Mouse (Mus musculus) forebrain, embryonic 13.5 days (tissue): Measurements from ENCODE around the gene Rrp7a. TPM values are rescaled to one million over a fixed set of nuclear protein-coding genes. Genes with fewer than 3 reads are reported as not detected.
"Not testable (repeated sequence)": the region's sequence is repeated elsewhere in the genome, so short reads cannot be mapped to it uniquely, and the experiment has no call there.

ENCODE experiments used
- ATAC-seq: fragments of 200-750 bp; cut with Nextera tagmentation; 2 replicates; pipeline ENCODE4 v1.8.0; 2017
- H3K27ac ChIP-seq: fragments of 300-500 bp; sonication (generic); 2 replicates; pipeline ENCODE4 v1.5.1; 2015; ENCODE audit warnings: inconsistent platforms, mild to moderate bottlenecking, moderate library complexity
- H3K27me3 ChIP-seq: fragments of 300-500 bp; sonication (generic); 2 replicates; pipeline ENCODE4 v1.6.1; 2015; ENCODE audit warnings: mild to moderate bottlenecking, inconsistent platforms
- H3K36me3 ChIP-seq: fragments of 300-500 bp; sonication (generic); 2 replicates; pipeline ENCODE4 v1.6.1; 2015; ENCODE audit warnings: mild to moderate bottlenecking, inconsistent platforms; ENCODE audit not compliant: poor library complexity, severe bottlenecking
- H3K4me1 ChIP-seq: fragments of 300-500 bp; sonication (generic); 2 replicates; pipeline ENCODE4 v1.6.1; 2015; ENCODE audit warnings: inconsistent platforms
- H3K4me2 ChIP-seq: fragments of 300-500 bp; sonication (generic); 2 replicates; pipeline ENCODE4 v1.6.1; 2015; ENCODE audit warnings: inconsistent platforms, mild to moderate bottlenecking, moderate library complexity
- H3K4me3 ChIP-seq: fragments of 300-500 bp; sonication (generic); 2 replicates; pipeline ENCODE4 v1.5.1; 2015; ENCODE audit warnings: mild to moderate bottlenecking, inconsistent platforms
- H3K9ac ChIP-seq: fragments of 300-500 bp; sonication (generic); 2 replicates; pipeline ENCODE4 v1.6.1; 2015; ENCODE audit warnings: mild to moderate bottlenecking, inconsistent platforms
- H3K9me3 ChIP-seq: fragments of 300-500 bp; sonication (generic); replicated peaks from 2 replicates; pipeline ENCODE4 v1.6.1; 2016; ENCODE audit warnings: inconsistent platforms
- WGBS: fragments of 180-500 bp; shearing (Covaris S2); methylation state at CpG from one replicate; pipeline ENCODE4 v1.1.7; 2015; 5-methylcytosine and 5-hydroxymethylcytosine counted together
- polyA plus RNA-seq: library from polyadenylated mRNA; unstranded; fragments of >200 nt; fragmentation: Nextera tagmentation; extraction: Ambion mirVana; gene quantifications from 2 replicates; pipeline ENCODE4 v1.2.1, GENCODE M21; 2015

The Rrp7a gene
- polyA plus RNA-seq, 1 experiment from 2014 or later: 64.2 TPM

DNA sequence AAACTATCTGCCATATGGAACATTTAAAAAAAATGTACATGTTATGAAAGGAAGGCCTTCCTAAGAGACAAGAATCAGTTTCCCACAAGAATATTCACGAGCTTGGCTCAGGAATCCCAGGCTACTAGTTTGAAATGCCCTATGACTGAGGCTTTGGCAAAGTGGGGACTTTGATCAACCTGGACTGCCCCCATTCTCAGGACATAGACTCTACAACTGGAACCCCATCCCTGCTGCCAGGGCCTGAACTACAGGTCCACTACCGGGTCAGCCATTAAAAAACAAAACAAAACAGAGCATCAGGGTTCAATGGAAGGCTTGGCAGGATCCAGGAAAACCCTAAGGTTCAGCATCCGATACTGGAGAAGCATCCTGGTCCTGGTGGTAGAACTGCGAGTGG lies 28.1 kb upstream of the Rrp7a start:
- Histone ChIP-seq H3K27me3 (no peaks in the 10 kb centered on the region), H3K27ac (no peak overlapping the region), H3K9me3 (no peaks in the 10 kb centered on the region), H3K4me1 (peaks cover 21% of the 10 kb centered on the region), H3K4me3 (no peak overlapping the region), H3K4me2 (no peak overlapping the region), H3K9ac (no peak overlapping the region), H3K36me3 (peaks cover 33% of the 10 kb centered on the region)
- whole genome bisulfite sequencing: 90% methylated on average over 4 of the region's 4 CpGs
- no peak for ATAC-seq

DNA sequence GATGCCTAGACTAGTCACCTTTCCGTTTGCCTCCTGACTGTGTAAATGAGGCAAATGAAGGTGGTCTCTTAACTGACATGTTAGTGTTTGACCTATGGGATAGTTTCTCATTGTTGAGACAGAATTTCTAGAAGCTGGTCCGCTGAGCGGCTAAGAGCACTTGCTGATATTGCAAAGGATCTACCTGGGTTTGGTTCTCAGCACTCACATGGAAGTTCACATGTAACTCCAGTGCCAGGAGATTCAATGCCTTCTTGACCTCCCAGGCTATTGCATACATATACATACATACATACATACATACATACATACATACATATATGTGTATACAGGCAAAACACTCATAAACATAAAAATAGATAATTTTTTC lies 27.5 kb upstream of the Rrp7a start:
- H3K36me3 ChIP-seq: peaks cover 34% of the 10 kb centered on the region
- peaks cover 21% of the 10 kb centered on the region for H3K4me1 ChIP-seq
- peak overlapping the region; percentile 95 for H3K4me2 ChIP-seq
- ATAC-seq: no peak
- H3K9me3 ChIP-seq: no peaks in the 10 kb centered on the region
- WGBS: 34% methylated on average over 3 of the region's 3 CpGs
- H3K9ac ChIP-seq: peak overlapping the region; percentile 93
- H3K27me3 ChIP-seq: no peaks in the 10 kb centered on the region
- peak overlapping the region; percentile 97 for H3K27ac ChIP-seq
- H3K4me3 ChIP-seq: peak overlapping the region; percentile 87

DNA sequence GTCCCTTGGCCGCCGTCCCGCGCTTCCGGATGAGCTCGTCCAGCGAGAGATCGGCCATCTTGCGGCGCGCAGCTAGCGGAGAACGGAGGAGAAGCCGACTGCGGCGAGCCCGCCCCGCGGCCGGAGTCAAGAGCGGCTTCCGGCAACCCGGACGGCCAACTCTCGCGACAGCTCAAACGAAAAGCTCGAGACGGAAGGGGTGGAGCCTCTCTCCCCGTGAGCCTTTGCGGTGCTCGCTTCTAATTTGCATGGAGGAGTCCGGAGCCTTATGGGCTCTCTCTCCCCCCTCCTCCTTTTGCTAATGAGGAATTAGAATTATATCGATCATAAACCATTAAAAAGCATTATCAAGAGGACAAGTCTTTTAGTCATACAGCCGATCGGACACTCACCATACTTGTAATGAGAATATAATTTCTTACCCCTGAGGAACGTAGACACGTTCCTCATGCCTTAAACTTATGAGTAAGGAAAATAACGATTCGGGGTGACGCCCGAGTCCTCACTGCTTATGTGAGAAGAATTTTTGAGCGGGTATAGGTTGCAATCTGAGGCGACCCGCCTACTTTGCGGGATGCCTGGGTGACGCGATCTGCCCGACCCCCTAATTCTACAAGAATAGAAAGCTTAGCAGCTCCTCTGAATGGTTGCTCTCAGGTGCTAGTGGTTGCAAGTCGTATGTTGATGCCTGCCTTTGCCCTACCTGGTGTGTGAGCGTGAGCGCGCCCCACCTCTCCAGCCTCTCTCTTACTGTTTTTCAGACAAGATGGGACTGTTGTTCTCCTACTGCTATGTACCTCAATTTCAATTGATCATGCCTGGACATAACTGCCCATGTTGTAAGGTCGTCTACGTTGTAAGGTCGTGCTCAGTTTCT lies 26.8 kb upstream of the Rrp7a start, which contains the start of gene Poldip3:
Poldip3 (minus strand) TSS at position 189 of the 877 bp plus-strand sequence.
- no peaks in the 10 kb centered on the region for H3K9me3 ChIP-seq
- H3K4me3 ChIP-seq: peak within 1 kb of the TSS; percentile 87
- H3K9ac ChIP-seq: peak within 1 kb of the TSS; percentile 93
- peak within 1 kb of the TSS; percentile 95 for H3K4me2 ChIP-seq
- peaks cover 33% of the 10 kb centered on the region for H3K36me3 ChIP-seq
- H3K27ac ChIP-seq: peak within 1 kb of the TSS; percentile 97
- no peaks in the 10 kb centered on the region for H3K27me3 ChIP-seq
- under 1% methylated on average over 56 of the region's 56 CpGs for WGBS
- ATAC-seq: peak; percentile 95
- H3K4me1 ChIP-seq: peaks cover 21% of the 10 kb centered on the region

DNA sequence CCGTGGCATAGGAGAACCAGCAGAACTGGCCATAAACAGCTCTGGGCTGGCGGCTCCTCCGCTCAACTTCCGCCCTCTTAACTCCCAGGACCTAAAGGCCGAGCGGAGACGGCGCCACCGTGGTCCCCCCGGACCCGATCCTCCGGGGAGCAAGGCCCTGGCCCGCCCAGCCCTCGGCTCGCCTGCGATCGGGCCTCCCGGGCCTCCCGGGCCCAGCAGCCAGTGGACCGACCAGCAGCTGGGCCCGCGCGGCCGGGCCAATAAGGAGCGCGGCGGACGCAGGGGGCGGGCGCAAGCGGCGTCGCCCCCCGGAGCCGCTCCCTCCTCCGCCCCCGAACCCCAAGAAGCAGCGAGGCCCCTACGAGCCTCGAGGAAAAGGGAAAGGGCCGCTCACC lies 26.2 kb upstream of the Rrp7a start:
- Histone ChIP-seq H3K27me3 (no peaks in the 10 kb centered on the region), H3K9ac (peak overlapping the region; percentile 93), H3K27ac (peak overlapping the region; percentile 97), H3K4me3 (peak overlapping the region; percentile 87), H3K4me2 (peak overlapping the region; percentile 95), H3K4me1 (peaks cover 21% of the 10 kb centered on the region), H3K9me3 (no peaks in the 10 kb centered on the region), H3K36me3 (peaks cover 33% of the 10 kb centered on the region)
- peak; percentile 79 for ATAC-seq
- WGBS: 0% methylated on average over 18 of the region's 41 CpGs

DNA sequence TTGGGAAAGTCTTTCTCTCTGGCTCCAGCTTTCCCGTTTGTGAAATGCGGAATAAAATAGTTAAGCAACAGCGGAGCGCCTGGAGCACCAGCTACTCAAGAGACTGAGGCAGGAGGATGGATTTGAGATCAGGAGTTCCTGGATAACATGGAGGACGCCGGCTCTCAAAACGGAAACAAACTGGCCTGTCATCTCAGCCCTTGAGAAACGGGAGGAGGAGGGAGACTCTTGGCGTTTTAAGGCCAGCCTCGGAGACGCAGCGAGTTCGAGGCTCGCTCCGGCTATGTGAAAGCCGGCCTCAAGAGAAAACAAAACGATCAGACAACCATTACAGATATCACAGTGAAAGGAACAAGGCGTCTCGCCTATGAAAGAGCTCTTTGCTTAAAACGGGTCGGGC lies 25.8 kb upstream of the Rrp7a start:
- Histone ChIP-seq H3K27ac (peak overlapping the region; percentile 97), H3K4me3 (peak overlapping the region; percentile 87), H3K36me3 (peaks cover 29% of the 10 kb centered on the region), H3K4me2 (peak overlapping the region; percentile 95), H3K27me3 (no peaks in the 10 kb centered on the region), H3K9ac (peak overlapping the region; percentile 93), H3K4me1 (peaks cover 23% of the 10 kb centered on the region), H3K9me3 (no peaks in the 10 kb centered on the region)
- ATAC-seq: no peak
- 3% methylated on average over 21 of the region's 21 CpGs for WGBS

DNA sequence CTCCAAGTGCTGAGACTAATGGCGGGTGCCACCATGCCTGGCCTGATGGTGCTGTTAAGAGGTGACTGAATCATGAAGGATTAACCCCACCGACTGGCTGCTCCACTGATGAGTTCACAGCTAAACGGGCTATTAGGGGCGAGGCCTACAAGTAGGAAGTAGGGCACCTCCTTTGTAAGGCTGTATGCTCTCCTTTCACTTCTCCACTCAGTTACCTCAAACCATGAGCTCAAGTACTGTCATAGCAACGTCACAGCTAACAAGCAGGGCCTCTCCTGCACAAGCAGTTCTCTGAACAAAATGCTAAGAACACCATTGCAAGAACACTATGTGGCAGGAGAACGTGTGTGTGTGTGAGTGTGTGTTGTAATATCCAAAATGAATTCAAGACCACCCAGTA lies 22.9 kb upstream of the Rrp7a start:
- no peaks in the 10 kb centered on the region for H3K9me3 ChIP-seq
- no peak overlapping the region for H3K4me2 ChIP-seq
- no peak overlapping the region for H3K27ac ChIP-seq
- ATAC-seq: no peak
- H3K4me3 ChIP-seq: no peak overlapping the region
- peaks cover 25% of the 10 kb centered on the region for H3K36me3 ChIP-seq
- H3K4me1 ChIP-seq: peaks cover 36% of the 10 kb centered on the region
- WGBS: 91% methylated on average over 6 of the region's 6 CpGs
- no peaks in the 10 kb centered on the region for H3K27me3 ChIP-seq
- no peak overlapping the region for H3K9ac ChIP-seq

DNA sequence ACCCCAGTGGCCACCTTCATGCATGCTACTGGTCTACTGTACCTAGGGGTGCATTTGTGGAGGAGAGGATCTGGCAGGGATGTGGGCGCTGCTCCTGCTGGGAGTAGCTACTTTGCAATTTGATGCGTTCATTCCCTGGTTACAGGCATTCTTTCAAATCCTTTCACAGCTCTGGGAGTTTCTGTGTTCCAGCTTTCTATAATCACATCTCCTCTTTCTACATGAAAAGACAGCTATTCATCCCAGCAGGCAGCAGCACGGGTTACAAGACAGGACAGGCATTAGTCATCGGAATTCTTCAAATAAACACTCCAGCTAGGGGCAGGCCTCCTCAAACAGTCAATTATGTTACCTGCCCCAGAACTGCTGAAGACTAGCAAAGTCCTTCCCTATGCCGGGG lies 20.3 kb upstream of the Rrp7a start:
- WGBS: 28% methylated on average over 5 of the region's 5 CpGs
- H3K4me1 ChIP-seq: peaks cover 25% of the 10 kb centered on the region
- H3K4me2 ChIP-seq: peak overlapping the region; percentile 22; the same call in 1 of the 2 replicates
- no peaks in the 10 kb centered on the region for H3K9me3 ChIP-seq
- H3K4me3 ChIP-seq: no peak overlapping the region
- H3K27me3 ChIP-seq: no peaks in the 10 kb centered on the region
- no peak overlapping the region for H3K9ac ChIP-seq
- peak overlapping the region; percentile 35; the same call in 1 of the 2 replicates for H3K27ac ChIP-seq
- H3K36me3 ChIP-seq: peaks cover 34% of the 10 kb centered on the region
- ATAC-seq: no peak

DNA sequence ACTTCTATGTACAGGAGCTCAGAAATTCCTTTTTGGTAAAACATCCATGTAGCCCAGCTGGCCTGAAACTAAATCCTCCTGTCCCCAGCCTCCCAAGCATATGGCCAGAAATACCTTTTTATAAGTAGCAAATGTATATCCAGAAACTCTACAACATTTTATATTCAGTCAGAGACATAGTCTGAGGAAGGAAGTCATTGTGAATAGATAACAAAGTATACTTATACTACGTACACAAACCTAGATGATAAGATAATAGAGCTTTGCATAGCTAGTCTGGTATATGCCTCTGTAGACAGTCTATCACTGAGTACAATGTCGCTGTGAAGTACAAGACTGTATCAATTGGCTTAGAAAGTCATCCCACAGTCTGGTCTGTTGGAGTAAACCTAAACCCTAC lies 13.1 kb upstream of the Rrp7a start:
- Histone ChIP-seq H3K9me3 (no peaks in the 10 kb centered on the region), H3K27ac (no peak overlapping the region), H3K36me3 (peaks cover 79% of the 10 kb centered on the region), H3K27me3 (no peaks in the 10 kb centered on the region), H3K4me2 (no peak overlapping the region), H3K9ac (no peak overlapping the region), H3K4me1 (no peaks in the 10 kb centered on the region), H3K4me3 (no peak overlapping the region)
- 92% methylated on average over 2 of the region's 2 CpGs for WGBS
- no peak for ATAC-seq

DNA sequence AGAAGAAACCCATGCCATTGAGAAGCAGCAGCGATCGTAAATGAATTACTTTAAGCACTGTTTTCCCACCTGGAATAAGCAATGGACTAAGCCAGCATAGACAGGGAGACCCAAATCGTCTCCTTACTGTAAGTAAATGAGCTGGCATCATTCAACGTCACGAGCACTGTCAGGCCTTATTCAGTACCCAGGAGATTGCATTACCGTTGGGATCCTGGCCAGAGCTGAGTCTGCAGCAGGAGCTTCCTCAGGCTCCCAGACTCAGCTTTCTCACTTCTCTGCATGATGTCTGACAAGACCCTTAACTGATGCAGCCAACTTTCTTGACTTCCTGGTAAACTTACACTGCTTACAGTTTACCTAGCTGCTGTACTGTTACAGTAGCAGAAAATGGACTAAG lies 12.1 kb upstream of the Rrp7a start:
- Histone ChIP-seq H3K9ac (no peak overlapping the region), H3K4me1 (no peaks in the 10 kb centered on the region), H3K9me3 (no peaks in the 10 kb centered on the region), H3K4me2 (no peak overlapping the region), H3K4me3 (no peak overlapping the region), H3K27ac (no peak overlapping the region), H3K36me3 (peaks cover 89% of the 10 kb centered on the region), H3K27me3 (no peaks in the 10 kb centered on the region)
- no peak for ATAC-seq
- WGBS: 92% methylated on average over 6 of the region's 6 CpGs

DNA sequence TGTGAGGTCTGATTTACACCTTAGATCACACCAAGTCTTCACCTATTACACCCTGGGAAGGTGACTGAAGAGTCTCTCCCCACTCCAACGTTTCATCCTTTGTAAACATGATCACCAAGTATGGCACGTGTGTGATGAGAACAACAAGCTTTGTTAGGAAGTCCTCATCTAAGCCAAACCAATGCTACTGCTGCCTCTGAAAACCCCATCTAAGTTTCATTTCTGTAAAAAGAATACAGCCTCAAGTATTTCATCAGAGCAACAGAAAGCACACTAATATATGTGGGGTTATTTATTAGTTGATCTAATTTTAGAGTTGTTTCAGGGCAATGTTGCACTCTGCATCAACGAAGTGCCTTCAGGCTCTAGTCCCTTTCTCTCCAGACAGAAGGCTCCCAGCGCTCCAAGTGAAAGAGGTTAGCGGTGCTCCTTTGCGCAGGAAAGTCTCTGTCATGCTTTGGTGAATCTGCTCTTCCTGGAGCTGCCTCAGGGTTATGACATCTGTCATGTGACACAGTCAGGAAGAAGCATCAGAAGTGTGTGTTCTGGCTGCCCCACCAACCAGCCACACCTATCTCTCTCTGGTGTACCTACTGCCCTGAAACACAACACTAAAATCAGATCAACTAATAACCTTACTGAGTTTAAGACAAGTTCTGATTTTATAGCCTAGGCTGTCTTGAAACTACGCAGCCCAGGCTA lies 7.1 kb upstream of the Rrp7a start:
- no peaks in the 10 kb centered on the region for H3K9me3 ChIP-seq
- WGBS: 95% methylated on average over 7 of the region's 7 CpGs
- H3K36me3 ChIP-seq: peaks cover 95% of the 10 kb centered on the region
- H3K27me3 ChIP-seq: no peaks in the 10 kb centered on the region
- no peak overlapping the region for H3K27ac ChIP-seq
- no peak overlapping the region for H3K4me3 ChIP-seq
- no peak overlapping the region for H3K4me2 ChIP-seq
- ATAC-seq: no peak
- 0 out of 2 replicates have a peak, but pooled peaks cover 2% of the 10 kb centered on the region for H3K4me1 ChIP-seq
- no peak overlapping the region for H3K9ac ChIP-seq

DNA sequence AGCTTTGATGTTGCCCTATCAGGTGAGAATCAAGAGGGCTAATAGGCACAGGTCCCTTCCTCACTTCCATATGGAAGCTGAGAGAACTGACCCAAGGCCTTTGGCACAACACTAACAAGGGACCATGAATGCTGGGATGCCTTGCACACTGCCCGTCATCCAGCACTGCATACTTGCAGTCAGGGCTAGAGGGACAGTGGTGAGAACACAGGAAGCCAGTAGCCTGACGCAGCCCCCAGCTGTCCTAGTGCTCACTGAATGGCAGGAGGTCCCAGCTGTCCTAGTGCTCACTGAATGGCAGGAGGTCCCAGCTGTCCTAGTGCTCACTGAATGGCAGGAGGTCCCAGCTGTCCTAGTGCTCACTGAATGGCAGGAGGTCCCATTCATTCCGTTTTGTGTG lies 4.4 kb upstream of the Rrp7a start:
- not testable (repeated sequence) for H3K27me3 ChIP-seq, H3K4me3 ChIP-seq, H3K4me1 ChIP-seq, H3K4me2 ChIP-seq, H3K27ac ChIP-seq, H3K9ac ChIP-seq, ATAC-seq, H3K9me3 ChIP-seq
- H3K36me3 ChIP-seq: peaks cover 69% of the 10 kb centered on the region
- WGBS: 67% methylated on average over 3 of the region's 3 CpGs

DNA sequence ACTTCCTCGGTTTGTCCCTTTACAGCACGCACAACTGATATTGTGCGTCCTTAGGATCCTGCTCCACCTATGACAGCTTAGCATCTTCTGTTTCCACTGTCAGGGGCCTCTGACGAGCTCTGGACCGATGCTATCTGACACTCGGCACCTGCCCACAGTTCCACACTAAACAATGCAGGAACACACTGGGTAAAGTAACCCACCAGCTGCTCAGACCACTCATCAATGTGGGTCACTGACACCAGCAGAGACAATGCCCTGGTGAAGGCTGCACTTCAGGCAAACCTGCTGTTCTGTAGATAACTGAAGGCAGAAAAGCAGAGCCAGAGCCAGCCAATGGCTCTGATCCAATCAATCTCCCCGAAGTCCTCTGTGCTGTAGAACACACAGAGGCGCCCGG lies 4.0 kb upstream of the Rrp7a start:
- WGBS: 86% methylated on average over 9 of the region's 9 CpGs
- Histone ChIP-seq H3K27ac (no peak overlapping the region), H3K4me3 (no peak overlapping the region), H3K36me3 (peaks cover 65% of the 10 kb centered on the region), H3K4me1 (peaks cover 5% of the 10 kb centered on the region), H3K4me2 (no peak overlapping the region), H3K27me3 (no peaks in the 10 kb centered on the region), H3K9ac (no peak overlapping the region), H3K9me3 (no peaks in the 10 kb centered on the region)
- no peak for ATAC-seq
